Mouse (Mus musculus) cerebellum, adult 2 months (tissue): ENCODE results near the gene Arhgap29. TPM values are rescaled to one million over a fixed set of nuclear protein-coding genes. Genes with fewer than 3 reads are reported as not detected.

Experiments used
- DNase-seq, 2 experiments: peaks; one replicate each; pipeline ENCODE4 v3.0.0; 2021
- H3K27ac ChIP-seq: fragments of 200-500 bp; 2 replicates; pipeline ENCODE4 v1.5.1; 2012; ENCODE audit warnings: low read length, control low read depth, inconsistent platforms; ENCODE audit not compliant: insufficient read depth
- H3K27me3 ChIP-seq: fragments of 200-500 bp; 2 replicates; pipeline ENCODE4 v1.6.1; 2012; ENCODE audit warnings: inconsistent platforms, mild to moderate bottlenecking, low read length, moderate library complexity; ENCODE audit not compliant: control insufficient read depth, insufficient read depth
- H3K4me1 ChIP-seq: fragments of 200-500 bp; 2 replicates; pipeline ENCODE4 v1.6.1; 2011; ENCODE audit warnings: low read length; ENCODE audit not compliant: control insufficient read depth, insufficient read depth
- H3K4me3 ChIP-seq: fragments of 200-500 bp; replicated peaks from 2 replicates; pipeline ENCODE3; 2011; ENCODE audit warnings: mild to moderate bottlenecking, low read depth, low read length, control low read depth; ENCODE audit not compliant: insufficient read depth
- CTCF ChIP-seq: fragments of 200-500 bp; IDR thresholded peaks from 2 replicates; pipeline ENCODE4 v1.5.1; 2011; ENCODE audit warnings: low read depth, mild to moderate bottlenecking, control low read depth, low read length, moderate library complexity, borderline replicate concordance; ENCODE audit not compliant: insufficient read depth
- POLR2A ChIP-seq: fragments of 200-500 bp; IDR thresholded peaks from 2 replicates; pipeline ENCODE4 v1.6.1; 2011; ENCODE audit warnings: low read length, control low read depth, borderline replicate concordance; ENCODE audit not compliant: insufficient read depth
- WGBS: fragments of 180-500 bp; shearing (Covaris S2); methylation state at CpG from one replicate; pipeline ENCODE4 v1.1.7; 2018; 5-methylcytosine and 5-hydroxymethylcytosine counted together
- polyA plus RNA-seq: library from polyadenylated mRNA; depleted of rRNA; stranded (reverse); fragments of >200 nt; gene quantifications from 2 replicates; pipeline ENCODE4 v1.2.3, GENCODE M21; 2012

Gene Arhgap29
- polyA plus RNA-seq, 1 experiment: 9.1 TPM

GRCm38 (mm10) chr3:122019159-122019558, 66.8 kb downstream of the Arhgap29 start:
- no peak for DNase-seq
- H3K27me3 ChIP-seq: no peaks in the 10 kb centered on the region
- H3K27ac ChIP-seq: no peak overlapping the region
- TF ChIP-seq CTCF (no peak), POLR2A (no peak)
- H3K4me1 ChIP-seq: no peaks in the 10 kb centered on the region
- H3K4me3 ChIP-seq: no peak overlapping the region
- 93% methylated on average over 5 of the region's 5 CpGs for WGBS

- no peak for TF ChIP-seq POLR2A
- TF ChIP-seq CTCF: no peak
- DNase-seq: no peak
- Histone ChIP-seq H3K4me1 (no peaks in the 10 kb centered on the region), H3K4me3 (no peak overlapping the region), H3K27me3 (no peaks in the 10 kb centered on the region), H3K27ac (no peak overlapping the region)
- WGBS: 60% methylated on average over 8 of the region's 8 CpGs
Measured at GRCm38 (mm10) chr3:122021029-122021652, 68.8 kb downstream of the Arhgap29 start.

- TF ChIP-seq CTCF: no peak
- TF ChIP-seq POLR2A: no peak
- no peak for DNase-seq
- WGBS: 87% methylated on average over 3 of the region's 3 CpGs
Measured at GRCm38 (mm10) chr3:122022355-122022754, 70.0 kb downstream of the Arhgap29 start.

GRCm38 (mm10) chr3:122026676-122027075, 74.3 kb downstream of the Arhgap29 start:
- DNase-seq: no peak
- 75% methylated on average over 5 of the region's 5 CpGs for WGBS
- Histone ChIP-seq H3K27ac (no peak overlapping the region), H3K4me3 (no peak overlapping the region), H3K4me1 (no peaks in the 10 kb centered on the region), H3K27me3 (no peaks in the 10 kb centered on the region)
- TF ChIP-seq POLR2A: no peak
- TF ChIP-seq CTCF: no peak

More at GRCm38 (mm10) chr3:122022355-122022754, 70.0 kb downstream of the Arhgap29 start:
- Histone ChIP-seq H3K27ac (no peak overlapping the region), H3K4me1 (no peaks in the 10 kb centered on the region), H3K27me3 (no peaks in the 10 kb centered on the region), H3K4me3 (no peak overlapping the region)

- H3K27me3 ChIP-seq: no peaks in the 10 kb centered on the region
- H3K27ac ChIP-seq: no peak overlapping the region
- no peak overlapping the region for H3K4me3 ChIP-seq
- TF ChIP-seq CTCF (no peak), POLR2A (no peak)
- no peaks in the 10 kb centered on the region for H3K4me1 ChIP-seq
- WGBS: 92% methylated on average over 8 of the region's 8 CpGs
- DNase-seq: no peak
Measured at GRCm38 (mm10) chr3:122027776-122028175, 75.4 kb downstream of the Arhgap29 start.

GRCm38 (mm10) chr3:122033248-122033837, 81.0 kb downstream of the Arhgap29 start:
- Histone ChIP-seq H3K27ac (no peak overlapping the region), H3K27me3 (no peaks in the 10 kb centered on the region), H3K4me3 (no peak overlapping the region), H3K4me1 (no peaks in the 10 kb centered on the region)
- no peak for DNase-seq
- TF ChIP-seq CTCF (no peak), POLR2A (no peak)
- 58% methylated on average over 9 of the region's 9 CpGs for WGBS

- WGBS: 68% methylated on average over 5 of the region's 5 CpGs
- no peak for DNase-seq
Measured at GRCm38 (mm10) chr3:122034240-122034639, 81.9 kb downstream of the Arhgap29 start.

GRCm38 (mm10) chr3:122035092-122035491, 82.8 kb downstream of the Arhgap29 start:
- no peaks in the 10 kb centered on the region for H3K27me3 ChIP-seq
- 64% methylated on average over 3 of the region's 3 CpGs for WGBS
- DNase-seq: no peak
- TF ChIP-seq CTCF (no peak), POLR2A (no peak)
- H3K4me3 ChIP-seq: no peak overlapping the region
- no peak overlapping the region for H3K27ac ChIP-seq
- H3K4me1 ChIP-seq: no peaks in the 10 kb centered on the region

More at GRCm38 (mm10) chr3:122034240-122034639, 81.9 kb downstream of the Arhgap29 start:
- TF ChIP-seq CTCF (no peak), POLR2A (no peak)
- Histone ChIP-seq H3K4me1 (no peaks in the 10 kb centered on the region), H3K4me3 (no peak overlapping the region), H3K27ac (no peak overlapping the region), H3K27me3 (no peaks in the 10 kb centered on the region)
